Mouse (Mus musculus) neural tube, embryonic 10.5 days (tissue): ENCODE data around the gene Art4.
"Not testable (repeated sequence)": the region's sequence is repeated elsewhere in the genome, so short reads cannot be mapped to it uniquely, and the experiment has no call there.

Experiments
- DNase-seq: peaks from one replicate; pipeline ENCODE4 v3.0.0-alpha.2; 2017; ENCODE audit warnings: low spot score; ENCODE audit errors: extremely low spot score

Gene Art4

GRCm38 (mm10) chr6:136857186-136857872 is at the start of gene Art4:
Art4 (minus strand) TSS chr6:136857733.
- DNase-seq, result no peak

GRCm38 (mm10) chr6:136906937-136907293 is 49.4 kb upstream of the Art4 start:
- no peak for DNase-seq

GRCm38 (mm10) chr6:136906283-136906936 is 48.9 kb upstream of the Art4 start:
- no peak for DNase-seq

- no peak for DNase-seq
Measured at GRCm38 (mm10) chr6:136903885-136904470, 46.4 kb upstream of the Art4 start.

GRCm38 (mm10) chr6:136902527-136902926 is 45.0 kb upstream of the Art4 start:
- no peak for DNase-seq

- DNase-seq, result no peak
Measured at GRCm38 (mm10) chr6:136901010-136901409, 43.5 kb upstream of the Art4 start.

- DNase-seq, result no peak
Measured at GRCm38 (mm10) chr6:136900369-136901009, 43.0 kb upstream of the Art4 start.

- no peak for DNase-seq
Measured at GRCm38 (mm10) chr6:136898954-136899353, 41.4 kb upstream of the Art4 start.

- DNase-seq, result no peak
Measured at GRCm38 (mm10) chr6:136898222-136898621, 40.7 kb upstream of the Art4 start.

- no peak for DNase-seq
Measured at GRCm38 (mm10) chr6:136897789-136898188, 40.3 kb upstream of the Art4 start.

GRCm38 (mm10) chr6:136894532-136895339 is 37.2 kb upstream of the Art4 start:
- DNase-seq, result no peak

- no peak for DNase-seq
Measured at GRCm38 (mm10) chr6:136892002-136892401, 34.5 kb upstream of the Art4 start.

GRCm38 (mm10) chr6:136889554-136889953 is 32.0 kb upstream of the Art4 start:
- no peak for DNase-seq

- DNase-seq, result no peak
Measured at GRCm38 (mm10) chr6:136889067-136889466, 31.5 kb upstream of the Art4 start.

GRCm38 (mm10) chr6:136887854-136888253 is 30.3 kb upstream of the Art4 start:
- DNase-seq, result no peak

GRCm38 (mm10) chr6:136884766-136885165 is 27.2 kb upstream of the Art4 start:
- not testable (repeated sequence) for DNase-seq

- DNase-seq, result no peak
Measured at GRCm38 (mm10) chr6:136883961-136884360, 26.4 kb upstream of the Art4 start.

GRCm38 (mm10) chr6:136883431-136883915 is 25.9 kb upstream of the Art4 start:
- DNase-seq, result no peak

- DNase-seq, result no peak
Measured at GRCm38 (mm10) chr6:136881678-136882077, 24.1 kb upstream of the Art4 start.

- no peak for DNase-seq
Measured at GRCm38 (mm10) chr6:136875670-136876069, 18.1 kb upstream of the Art4 start, which contains the start of gene Mgp. Mgp (minus strand) TSS chr6:136875823.

- no peak for DNase-seq
Measured at GRCm38 (mm10) chr6:136874599-136874998, 17.1 kb upstream of the Art4 start.
